Mouse (Mus musculus) T-helper 2 cell (primary cell): ENCODE measurements at regions not wholly inside any gene's neighbourhood (a gene's known extent, or its start where the extent isn't known, plus 50 kb on each side); places are given as distances from the start of the nearest gene placed in this dataset.

Experiments used
- in situ Hi-C: fragments of 300-600 bp; cut with MboI, MseI; formaldehyde crosslinking; loops from one replicate; pipeline ENCODE4 v1.15.1; 2025; ENCODE audit warnings: high pct_unique_total_duplicates

DNA sequence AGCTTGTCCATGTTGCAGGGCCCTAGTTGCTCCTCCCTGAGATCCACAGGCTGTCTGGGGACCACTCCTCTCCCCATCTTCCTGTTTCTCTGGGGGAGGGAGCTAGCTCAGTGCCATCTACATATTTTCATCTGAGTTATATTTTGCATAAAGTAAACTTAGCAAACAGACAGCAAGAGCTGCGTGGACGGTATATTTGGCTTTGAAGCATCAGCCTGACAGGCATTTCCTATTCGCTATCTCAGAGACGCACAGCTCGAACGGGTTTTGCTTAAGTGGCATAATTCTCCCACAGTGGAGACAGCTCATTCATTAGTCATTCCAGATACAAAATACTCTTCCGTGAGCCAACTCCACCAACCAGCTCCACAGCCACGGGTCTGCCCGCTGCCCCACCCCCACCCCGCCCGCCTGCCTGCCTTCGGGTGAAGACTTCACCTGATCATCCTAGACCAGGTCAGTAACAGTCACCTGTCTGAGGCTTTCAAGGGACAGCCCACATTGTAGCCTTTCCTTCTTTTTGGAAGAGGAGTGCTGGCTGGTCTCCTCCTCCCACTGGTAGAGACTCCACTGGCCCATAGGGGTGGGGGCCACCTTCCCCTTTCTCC, 64.5 kb upstream of the Vps8 start:
- in situ Hi-C loops: loop anchor here (25.0 kb wide), 1 partner anchor 1721 kb away; the partner anchor contains the start of gene Olfr171

DNA sequence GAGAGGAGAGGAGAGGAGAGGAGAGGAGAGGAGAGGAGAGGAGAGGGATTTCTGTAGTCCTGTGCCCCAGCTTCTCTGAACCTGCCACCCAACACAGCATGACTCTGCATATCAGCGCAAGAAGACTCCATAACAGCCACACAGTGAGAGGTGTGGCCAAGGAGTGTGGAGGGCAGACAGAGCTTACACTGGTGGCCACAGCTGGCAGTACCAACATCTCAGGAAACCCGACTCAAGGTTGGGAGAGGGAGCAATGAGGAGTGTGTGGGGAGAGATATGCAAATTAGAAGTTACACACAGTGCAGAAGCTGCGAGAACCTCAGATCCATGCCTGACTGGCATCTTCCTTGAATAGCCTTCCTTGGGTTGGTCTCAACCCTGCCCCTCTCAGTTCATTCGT, 63.5 kb upstream of the Vps8 start:
- in situ Hi-C loops: loop anchor here (25.0 kb wide), 1 partner anchor 1722 kb away; the partner anchor contains the start of gene Olfr171

DNA sequence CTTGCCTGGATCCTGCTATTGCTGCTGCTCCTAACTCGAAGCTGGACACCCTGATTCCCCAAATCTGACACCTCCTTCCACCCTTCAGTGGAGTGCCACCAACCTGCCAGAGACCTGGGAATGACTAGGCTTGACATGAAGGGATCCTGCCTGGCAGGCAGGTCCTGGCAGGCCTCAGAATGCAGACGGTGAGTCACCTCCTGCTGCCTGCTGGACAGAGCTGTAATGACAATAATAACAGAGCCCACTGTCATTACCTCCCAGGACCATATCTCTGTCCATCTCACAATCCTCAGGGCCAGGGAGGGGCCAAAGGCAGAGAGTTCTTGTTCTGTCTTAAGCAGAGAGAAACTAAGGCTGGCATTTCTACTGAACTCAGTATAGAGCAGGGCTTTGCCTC, 61.5 kb upstream of the Vps8 start:
- in situ Hi-C loops: loop anchor here (10.0 to 25.0 kb wide), 2 partner anchors 1724 to 1793 kb away; partner anchors contain the start of gene Olfr171

DNA sequence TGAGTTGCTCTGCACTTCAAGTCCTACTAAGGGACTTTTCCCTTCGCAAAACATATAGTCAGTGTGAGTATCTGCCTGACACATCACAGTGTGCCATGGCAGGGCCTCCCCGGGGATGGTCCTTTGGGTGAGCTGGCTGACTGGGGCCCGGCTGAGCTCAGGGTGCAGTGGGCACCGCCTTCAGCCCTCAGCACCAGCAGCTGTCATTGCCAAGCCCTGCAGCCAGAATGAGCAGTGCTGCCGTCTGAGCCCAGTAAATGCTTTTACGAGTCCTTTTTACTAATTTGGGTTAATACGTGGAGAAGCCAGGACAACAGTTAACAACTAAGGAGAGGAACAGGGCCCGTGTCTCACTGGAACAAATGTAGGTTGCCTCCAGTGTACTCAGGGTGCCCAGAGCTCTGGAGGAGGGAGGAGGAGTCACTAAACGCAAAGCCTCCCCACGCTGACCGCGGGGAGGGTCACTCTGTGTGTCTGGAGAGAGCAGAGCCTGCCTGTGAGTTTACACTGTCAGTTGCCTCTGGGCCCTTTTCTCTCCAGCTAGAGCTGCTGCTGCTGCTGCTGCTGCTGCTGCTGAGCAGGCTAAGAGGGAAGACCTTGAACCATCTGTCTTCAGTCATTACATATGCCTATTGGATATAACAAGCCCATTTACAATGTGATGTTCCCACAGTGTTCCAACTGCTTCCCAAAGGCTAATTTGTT, 60.1 kb upstream of the Vps8 start:
- in situ Hi-C loops: loop anchor here (10.0 to 25.0 kb wide), 2 partner anchors 1726 to 1792 kb away; partner anchors contain the start of gene Olfr171

DNA sequence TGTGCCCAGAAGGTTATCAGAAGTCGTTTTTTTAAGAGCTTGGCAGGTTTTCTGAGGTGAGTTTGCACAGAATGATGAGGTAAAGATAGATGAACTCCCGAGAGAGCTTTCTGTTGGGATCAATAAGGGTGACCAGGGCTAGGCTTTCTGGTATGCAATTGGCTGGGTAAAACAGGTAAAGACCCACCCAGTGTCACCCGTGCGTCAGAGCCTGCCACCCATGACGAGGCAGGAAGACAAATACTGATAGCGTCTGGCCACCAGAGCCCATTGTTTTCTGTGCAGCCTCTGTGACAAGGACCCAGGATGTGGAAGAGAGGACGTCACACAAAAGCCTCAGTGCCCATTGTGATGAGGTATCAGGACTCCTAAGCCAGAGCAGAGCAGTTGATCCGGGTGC, 58.0 kb upstream of the Vps8 start:
- in situ Hi-C loops: loop anchor here (10.0 to 25.0 kb wide), 2 partner anchors 1728 to 1790 kb away; partner anchors contain the start of gene Olfr171

DNA sequence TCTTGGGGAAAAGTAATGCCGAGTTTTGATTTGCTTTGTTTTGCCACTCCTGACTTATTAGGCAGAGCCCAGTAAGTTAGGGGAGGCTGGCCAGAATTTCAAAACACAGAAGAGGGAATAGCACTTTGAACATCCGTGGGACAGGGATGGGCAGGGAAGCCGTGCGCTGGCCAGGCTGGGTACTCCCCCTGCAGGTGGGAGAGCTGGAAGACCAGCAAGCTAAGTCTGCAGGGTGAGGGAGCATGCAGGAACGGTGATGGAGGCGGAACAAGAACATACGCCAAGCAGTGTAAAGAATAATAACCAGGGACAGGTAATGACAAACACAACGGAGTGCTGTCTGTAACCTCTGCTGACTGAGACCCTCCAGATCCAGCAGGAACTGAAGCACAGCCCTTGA, 55.5 kb upstream of the Vps8 start:
- in situ Hi-C loops: loop anchor here (10.0 to 25.0 kb wide), 2 partner anchors 1730 to 1787 kb away; partner anchors contain the start of gene Olfr171

DNA sequence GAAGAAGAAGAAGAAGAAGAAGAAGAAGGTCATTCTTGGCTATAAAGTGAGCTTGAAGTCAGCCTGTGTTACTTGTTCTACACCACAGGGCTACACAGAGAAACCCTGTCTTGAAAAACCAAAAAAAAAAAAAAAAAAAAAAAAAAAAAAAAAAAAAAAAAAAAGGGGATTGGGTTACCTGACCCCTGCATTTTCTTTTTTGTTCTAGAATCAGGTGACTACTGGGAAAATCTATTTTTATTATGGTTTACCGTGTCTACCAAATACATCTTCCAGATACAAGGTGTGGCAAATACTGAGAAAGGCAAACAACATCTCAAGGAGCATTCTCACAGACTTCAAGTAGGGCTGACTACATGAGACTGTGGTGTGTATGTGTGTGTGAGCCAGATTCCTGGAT, 54.1 kb upstream of the Vps8 start:
- in situ Hi-C loops: loop anchor here (10.0 to 25.0 kb wide), 2 partner anchors 1732 to 1786 kb away; partner anchors contain the start of gene Olfr171

DNA sequence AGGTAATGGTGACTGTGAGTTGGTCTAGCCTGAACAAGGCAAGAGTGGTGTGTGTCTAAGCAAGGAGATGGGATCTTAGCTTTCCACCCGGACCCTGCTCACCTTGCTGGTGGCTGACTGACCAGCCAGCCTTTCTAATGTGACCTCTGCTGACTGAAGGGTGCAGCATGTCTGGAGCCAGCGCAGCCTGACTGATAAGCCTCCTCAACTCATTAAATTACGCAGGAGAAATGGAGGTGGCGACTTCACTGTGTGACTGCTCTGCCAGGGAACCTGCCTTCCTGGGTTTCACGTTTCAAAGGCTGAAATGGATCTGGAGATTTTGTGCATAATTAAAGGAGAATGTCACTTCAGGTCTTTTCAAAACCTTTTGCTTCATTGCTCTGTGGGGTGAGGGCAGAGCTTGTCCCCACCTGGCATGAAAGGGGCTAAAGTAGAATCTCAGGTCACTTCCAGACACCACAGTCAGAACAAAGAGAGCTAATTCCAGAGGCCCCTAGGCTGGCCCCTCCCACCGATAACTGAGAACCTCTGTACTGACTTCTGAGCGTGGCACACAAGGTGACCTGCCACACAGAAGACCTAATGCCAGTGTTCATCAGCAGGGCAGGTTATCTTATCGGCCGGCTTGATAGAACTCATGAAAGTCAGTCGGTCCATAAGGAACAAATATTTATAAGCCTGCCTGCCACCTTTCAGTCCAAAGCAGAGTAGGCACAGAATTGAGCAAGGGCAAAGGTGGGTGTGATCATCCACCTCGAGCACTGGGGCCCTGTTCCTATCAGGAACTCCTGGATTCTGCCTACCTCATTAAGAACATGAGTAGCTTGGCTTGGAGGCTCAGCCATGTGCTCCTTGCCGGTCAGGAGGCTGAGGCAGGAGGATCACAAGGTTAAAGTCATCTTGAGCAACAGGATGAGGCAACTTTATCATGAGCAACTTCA, 53.1 kb upstream of the Vps8 start:
- in situ Hi-C loops: loop anchor here (10.0 to 25.0 kb wide), 2 partner anchors 1733 to 1785 kb away; partner anchors contain the start of gene Olfr171
